Mouse (Mus musculus): ENCODE measurements around the gene Dscaml1. TPM values are rescaled to one million over a fixed set of nuclear protein-coding genes. Genes with fewer than 3 reads are reported as not detected.

Gene Dscaml1
- total and polyA plus RNA-seq, 2 experiments from 2014 or later = 0.04 to 0.84 TPM

- Histone ChIP-seq H3K9ac (replicated peaks; ENCODE audit: low read depth, low read length) (no peak overlapping the region), H3K27me3 (ENCODE audit: control insufficient read depth, insufficient read depth, low read length) (no peaks in the 10 kb centered on the region), H3K9me3 (replicated peaks; ENCODE audit: control insufficient read depth, low read length) (no peaks in the 10 kb centered on the region), H3K4me3 (ENCODE audit: low read depth, low read length) (no peak overlapping the region), H3K27ac (ENCODE audit: low read depth) (no peak overlapping the region), H3K36me3 (replicated peaks; ENCODE audit: control insufficient read depth, insufficient read depth, low read length) (no peaks in the 10 kb centered on the region), H3K4me2 (ENCODE audit: low read depth, low read length) (no peak overlapping the region), H3K4me1 (ENCODE audit: control insufficient read depth, insufficient read depth) (no peaks in the 10 kb centered on the region)
- no peak for TF ChIP-seq EP300 (IDR thresholded peaks at IDR 0.05; ENCODE audit: low read depth)
- no peak for TF ChIP-seq CTCF (IDR thresholded peaks at IDR 0.05; ENCODE audit: low read depth)
- no peak for DNase-seq (ENCODE audit: low spot score)
- WGBS = 45% methylated on average over 3 of the region's 3 CpGs
- ATAC-seq (ENCODE audit: insufficient read depth, low read depth) = no peak
Observed at GRCm38 (mm10) chr9:45715387-45715786, 289.0 kb downstream of the Dscaml1 start.

- Histone ChIP-seq H3K4me2 (ENCODE audit: low read depth, low read length) (no peak overlapping the region), H3K4me3 (ENCODE audit: low read depth, low read length) (no peak overlapping the region), H3K9me3 (replicated peaks; ENCODE audit: control insufficient read depth, low read length) (no peaks in the 10 kb centered on the region), H3K9ac (replicated peaks; ENCODE audit: low read depth, low read length) (no peak overlapping the region), H3K36me3 (replicated peaks; ENCODE audit: control insufficient read depth, insufficient read depth, low read length) (no peaks in the 10 kb centered on the region), H3K4me1 (ENCODE audit: control insufficient read depth, insufficient read depth) (no peaks in the 10 kb centered on the region), H3K27me3 (ENCODE audit: control insufficient read depth, insufficient read depth, low read length) (no peaks in the 10 kb centered on the region), H3K27ac (ENCODE audit: low read depth) (no peak overlapping the region)
- 62% methylated on average over 7 of the region's 7 CpGs for WGBS
- ATAC-seq (ENCODE audit: insufficient read depth, low read depth) (no peak), DNase-seq (ENCODE audit: low spot score) (no peak)
- TF ChIP-seq CTCF (IDR thresholded peaks at IDR 0.05; ENCODE audit: low read depth) = no peak
- no peak for TF ChIP-seq EP300 (IDR thresholded peaks at IDR 0.05; ENCODE audit: low read depth)
Observed at GRCm38 (mm10) chr9:45719997-45720396, 293.6 kb downstream of the Dscaml1 start.

- H3K9ac ChIP-seq (replicated peaks; ENCODE audit: low read depth, low read length) = no peak overlapping the region
- H3K4me3 ChIP-seq (ENCODE audit: low read depth, low read length) = no peak overlapping the region
- H3K27ac ChIP-seq (ENCODE audit: low read depth) = no peak overlapping the region
- H3K36me3 ChIP-seq (replicated peaks; ENCODE audit: control insufficient read depth, insufficient read depth, low read length) = no peaks in the 10 kb centered on the region
- H3K27me3 ChIP-seq (ENCODE audit: control insufficient read depth, insufficient read depth, low read length) = no peaks in the 10 kb centered on the region
- no peaks in the 10 kb centered on the region for H3K4me1 ChIP-seq (ENCODE audit: control insufficient read depth, insufficient read depth)
- no peak for DNase-seq (ENCODE audit: low spot score)
- no peak overlapping the region for H3K4me2 ChIP-seq (ENCODE audit: low read depth, low read length)
- no peak for ATAC-seq (ENCODE audit: insufficient read depth, low read depth)
- no peaks in the 10 kb centered on the region for H3K9me3 ChIP-seq (replicated peaks; ENCODE audit: control insufficient read depth, low read length)
- TF ChIP-seq CTCF (IDR thresholded peaks at IDR 0.05; ENCODE audit: low read depth) (no peak), EP300 (IDR thresholded peaks at IDR 0.05; ENCODE audit: low read depth) (no peak)
- WGBS = 77% methylated on average over 5 of the region's 5 CpGs
Observed at GRCm38 (mm10) chr9:45731851-45732250, 305.4 kb downstream of the Dscaml1 start.

GRCm38 (mm10) chr9:45733246-45733645, 306.8 kb downstream of the Dscaml1 start:
- TF ChIP-seq EP300 (IDR thresholded peaks at IDR 0.05; ENCODE audit: low read depth) = no peak
- no peak for TF ChIP-seq CTCF (IDR thresholded peaks at IDR 0.05; ENCODE audit: low read depth)

GRCm38 (mm10) chr9:45739001-45739701, 312.7 kb downstream of the Dscaml1 start:
- no peaks in the 10 kb centered on the region for H3K4me1 ChIP-seq (ENCODE audit: control insufficient read depth, insufficient read depth)
- H3K27ac ChIP-seq (ENCODE audit: low read depth) = no peak overlapping the region
- DNase-seq (ENCODE audit: low spot score) (no peak), ATAC-seq (ENCODE audit: insufficient read depth, low read depth) (no peak)
- no peak for TF ChIP-seq CTCF (IDR thresholded peaks at IDR 0.05; ENCODE audit: low read depth)
- peaks cover 19% of the 10 kb centered on the region for H3K27me3 ChIP-seq (ENCODE audit: control insufficient read depth, insufficient read depth, low read length)
- H3K9ac ChIP-seq (replicated peaks; ENCODE audit: low read depth, low read length) = no peak overlapping the region
- no peak overlapping the region for H3K4me2 ChIP-seq (ENCODE audit: low read depth, low read length)
- no peaks in the 10 kb centered on the region for H3K9me3 ChIP-seq (replicated peaks; ENCODE audit: control insufficient read depth, low read length)
- H3K4me3 ChIP-seq (ENCODE audit: low read depth, low read length) = no peak overlapping the region
- no peaks in the 10 kb centered on the region for H3K36me3 ChIP-seq (replicated peaks; ENCODE audit: control insufficient read depth, insufficient read depth, low read length)
- WGBS = 62% methylated on average over 12 of the region's 12 CpGs

More at GRCm38 (mm10) chr9:45733246-45733645, 306.8 kb downstream of the Dscaml1 start:
- H3K4me2 ChIP-seq (ENCODE audit: low read depth, low read length) = no peak overlapping the region
- H3K36me3 ChIP-seq (replicated peaks; ENCODE audit: control insufficient read depth, insufficient read depth, low read length) = no peaks in the 10 kb centered on the region
- no peak overlapping the region for H3K4me3 ChIP-seq (ENCODE audit: low read depth, low read length)
- no peaks in the 10 kb centered on the region for H3K27me3 ChIP-seq (ENCODE audit: control insufficient read depth, insufficient read depth, low read length)
- ATAC-seq (ENCODE audit: insufficient read depth, low read depth) (no peak), DNase-seq (ENCODE audit: low spot score) (no peak)
- H3K27ac ChIP-seq (ENCODE audit: low read depth) = no peak overlapping the region
- 36% methylated on average over 6 of the region's 6 CpGs for WGBS
- no peak overlapping the region for H3K9ac ChIP-seq (replicated peaks; ENCODE audit: low read depth, low read length)
- H3K9me3 ChIP-seq (replicated peaks; ENCODE audit: control insufficient read depth, low read length) = no peaks in the 10 kb centered on the region
- no peaks in the 10 kb centered on the region for H3K4me1 ChIP-seq (ENCODE audit: control insufficient read depth, insufficient read depth)
